In genomic region chr9:106148541-106149398, GRCm38 (mm10) we compare ENCODE assay signal across 8 mouse cellular contexts. TPM values are rescaled to one million over a fixed set of nuclear protein-coding genes. Genes with fewer than 3 reads are reported as not detected.
DNase-seq lines count a peak whose midpoint lies in the region; ATAC-seq and TF ChIP-seq lines count a peak whose summit lies in the region.

No protein-coding gene starts in this region.

- no peaks in the 10 kb centered on the region for H3K36me3 ChIP-seq in E14TG2a.4 (ENCODE audit: insufficient read depth, low read length)

- DNase-seq in cerebellum, adult 18-20 months: peak; percentile 29 to 30
- DNase-seq in cerebellum, adult 9-11 months: no peak
- no peak for DNase-seq in adipocyte (ENCODE audit: low spot score)
- no peak for DNase-seq in thymus, postnatal 36 days

- H3K27me3 ChIP-seq in E14TG2a.4 (ENCODE audit: insufficient read depth, low read length): peaks cover 44% of the 10 kb centered on the region

- H3K9me3 ChIP-seq in E14TG2a.4 (ENCODE audit: low read length): no peaks in the 10 kb centered on the region

- peaks cover 28% of the 10 kb centered on the region for H3K4me1 ChIP-seq in E14TG2a.4 (replicated peaks; ENCODE audit: low read depth, low read length)

- peak; percentile 37 to 48 for ATAC-seq in hematopoietic stem cell, adult 5-6 weeks (replicated peaks in 1 of 2; ENCODE audit: insufficient read depth in 1 of 2, low FRiP score in 2 of 2, low TSS enrichment in 1 of 2, low read depth in 1 of 2, poor library complexity in 2 of 2, severe bottlenecking in 2 of 2)
- ATAC-seq in megakaryocyte-erythroid progenitor cell, adult 5-6 weeks (replicated peaks; ENCODE audit: low FRiP score, low TSS enrichment, poor library complexity, severe bottlenecking): peak; percentile 28; the same call in 1 of the 2 replicates
- no peak for ATAC-seq in erythroblast, adult 5-6 weeks (replicated peaks; ENCODE audit: low FRiP score, poor library complexity, severe bottlenecking)

- peak overlapping the region; percentile 65 for H3K4me3 ChIP-seq in E14TG2a.4 (replicated peaks; ENCODE audit: low read length)

- TF ChIP-seq CTCF in E14TG2a.4 (conservative IDR thresholded peaks at IDR 0.05; ENCODE audit: low read length): no peak

RNA-seq across cellular contexts. Expression of gene Glyctk, which starts 9.2 kb away (rescaled TPM):
- 2.8 and 2.9 TPM in 2 replicates for total RNA-seq in hematopoietic stem cell, adult 5-6 weeks (2017)
- total RNA-seq in megakaryocyte-erythroid progenitor cell, adult 5-6 weeks (2014; fragmentation: Nextera tagmentation): 0.90 and 1.6 TPM in 2 replicates
- total RNA-seq in megakaryocyte-erythroid progenitor cell, adult 5-6 weeks (2017): 1.5 and 3.0 TPM in 2 replicates
- 0.84 TPM in 1 of 2 replicates, not detected in the other for total RNA-seq in erythroblast, adult 5-6 weeks (2015; ENCODE audit: low replicate concordance)
- 0.60 TPM in 1 of 2 replicates, not detected in the other for total RNA-seq in erythroblast, adult 5-6 weeks (2017; ENCODE audit: low replicate concordance)

RNA-seq across cellular contexts. Expression of gene Wdr82, which starts 22.0 kb away (rescaled TPM):
- 88.3 and 101 TPM in 2 replicates for total RNA-seq in hematopoietic stem cell, adult 5-6 weeks (2017)
- 65.2 and 70.8 TPM in 2 replicates for total RNA-seq in megakaryocyte-erythroid progenitor cell, adult 5-6 weeks (2014; fragmentation: Nextera tagmentation)
- 88.0 and 89.2 TPM in 2 replicates for total RNA-seq in megakaryocyte-erythroid progenitor cell, adult 5-6 weeks (2017)
- total RNA-seq in erythroblast, adult 5-6 weeks (2015; ENCODE audit: low replicate concordance): 16.5 and 18.6 TPM in 2 replicates
- 19.7 and 23.3 TPM in 2 replicates for total RNA-seq in erythroblast, adult 5-6 weeks (2017; ENCODE audit: low replicate concordance)

RNA-seq across cellular contexts. Expression of gene Ppm1m, which starts 50.8 kb away (rescaled TPM):
- 12.0 and 19.9 TPM in 2 replicates for total RNA-seq in hematopoietic stem cell, adult 5-6 weeks (2017)
- 15.4 and 21.4 TPM in 2 replicates for total RNA-seq in megakaryocyte-erythroid progenitor cell, adult 5-6 weeks (2014; fragmentation: Nextera tagmentation)
- total RNA-seq in megakaryocyte-erythroid progenitor cell, adult 5-6 weeks (2017): 3.5 and 6.8 TPM in 2 replicates
- 6.9 and 11.7 TPM in 2 replicates for total RNA-seq in erythroblast, adult 5-6 weeks (2015; ENCODE audit: low replicate concordance)
- 9.0 and 17.0 TPM in 2 replicates for total RNA-seq in erythroblast, adult 5-6 weeks (2017; ENCODE audit: low replicate concordance)

RNA-seq across cellular contexts. Expression of gene Col6a4, which starts 52.2 kb away (rescaled TPM):
- total RNA-seq in hematopoietic stem cell, adult 5-6 weeks (2017): not detected in 2 replicates
- not detected in 2 replicates for total RNA-seq in megakaryocyte-erythroid progenitor cell, adult 5-6 weeks (2014; fragmentation: Nextera tagmentation)
- total RNA-seq in megakaryocyte-erythroid progenitor cell, adult 5-6 weeks (2017): not detected in 2 replicates
- not detected in 2 replicates for total RNA-seq in erythroblast, adult 5-6 weeks (2015; ENCODE audit: low replicate concordance)
- not detected in 2 replicates for total RNA-seq in erythroblast, adult 5-6 weeks (2017; ENCODE audit: low replicate concordance)

RNA-seq across cellular contexts. Expression of gene Twf2, which starts 54.1 kb away (rescaled TPM):
- total RNA-seq in hematopoietic stem cell, adult 5-6 weeks (2017): 34.2 and 64.2 TPM in 2 replicates
- 11.4 and 15.5 TPM in 2 replicates for total RNA-seq in megakaryocyte-erythroid progenitor cell, adult 5-6 weeks (2014; fragmentation: Nextera tagmentation)
- 13.7 and 19.8 TPM in 2 replicates for total RNA-seq in megakaryocyte-erythroid progenitor cell, adult 5-6 weeks (2017)
- 11.7 and 20.5 TPM in 2 replicates for total RNA-seq in erythroblast, adult 5-6 weeks (2015; ENCODE audit: low replicate concordance)
- 18.5 and 25.8 TPM in 2 replicates for total RNA-seq in erythroblast, adult 5-6 weeks (2017; ENCODE audit: low replicate concordance)

Comparison
In these comparisons a context has a peak if more than half of its experiments do, and no peak if none do; other contexts are left out.
1. DNase-seq: peak in cerebellum, adult 18-20 months (2 of 2); none in cerebellum, adult 9-11 months (single experiment), adipocyte (single experiment) and thymus, postnatal 36 days (0 of 2).